Mouse (Mus musculus): ENCODE measurements around the gene Crb2. TPM values are rescaled to one million over a fixed set of nuclear protein-coding genes. Genes with fewer than 3 reads are reported as not detected.

The Crb2 gene
- polyA plus RNA-seq, 1 experiment from 2014 or later: 31.4 TPM

DNA sequence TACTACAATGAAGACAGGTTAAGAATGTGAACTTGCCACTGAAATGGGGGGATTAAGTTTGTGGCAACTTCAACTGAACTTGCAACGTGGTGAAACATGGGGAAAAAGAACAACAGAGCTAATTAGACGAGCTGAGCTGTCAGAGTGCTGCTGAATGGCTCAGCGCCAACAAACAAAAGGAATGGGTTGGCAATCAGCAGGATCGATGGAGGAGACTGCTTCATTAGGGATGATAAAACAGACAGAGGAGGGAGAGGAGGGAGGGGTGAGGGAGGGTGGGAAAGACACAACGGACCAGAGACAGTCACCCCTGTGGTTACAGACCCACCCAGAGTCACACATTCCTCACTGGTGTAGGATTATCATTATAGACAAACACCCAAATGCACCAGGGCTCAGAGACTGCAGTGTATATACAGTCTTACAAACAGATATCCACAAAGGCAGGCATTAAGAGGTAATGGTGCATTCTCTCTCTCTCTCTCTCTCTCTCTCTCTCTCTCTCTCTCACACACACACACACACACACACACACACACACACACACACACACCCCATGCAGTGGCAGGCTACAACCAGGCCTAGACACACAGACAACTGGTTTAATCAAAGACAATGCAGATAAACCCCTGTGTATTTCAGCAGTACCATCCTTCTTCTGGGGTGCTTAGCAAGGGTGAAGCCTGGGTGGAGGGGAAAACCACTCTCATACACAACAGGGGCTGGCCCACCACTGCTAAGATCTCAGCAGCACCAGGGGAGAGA lies 42.9 kb downstream of the Crb2 start:
- Histone ChIP-seq H3K36me3 (no peaks in the 10 kb centered on the region), H3K9me3 (replicated peaks) (no peaks in the 10 kb centered on the region), H3K4me1 (peaks cover 27% of the 10 kb centered on the region), H3K4me3 (no peak overlapping the region), H3K27me3 (ENCODE audit: low read depth, poor library complexity, severe bottlenecking) (peaks cover 35% of the 10 kb centered on the region), H3K27ac (replicated peaks) (peak overlapping the region; percentile 42; the same call in 1 of the 2 replicates)
- WGBS: 10% methylated on average over 5 of the region's 5 CpGs
- no peak for DNase-seq (ENCODE audit: low spot score)

DNA sequence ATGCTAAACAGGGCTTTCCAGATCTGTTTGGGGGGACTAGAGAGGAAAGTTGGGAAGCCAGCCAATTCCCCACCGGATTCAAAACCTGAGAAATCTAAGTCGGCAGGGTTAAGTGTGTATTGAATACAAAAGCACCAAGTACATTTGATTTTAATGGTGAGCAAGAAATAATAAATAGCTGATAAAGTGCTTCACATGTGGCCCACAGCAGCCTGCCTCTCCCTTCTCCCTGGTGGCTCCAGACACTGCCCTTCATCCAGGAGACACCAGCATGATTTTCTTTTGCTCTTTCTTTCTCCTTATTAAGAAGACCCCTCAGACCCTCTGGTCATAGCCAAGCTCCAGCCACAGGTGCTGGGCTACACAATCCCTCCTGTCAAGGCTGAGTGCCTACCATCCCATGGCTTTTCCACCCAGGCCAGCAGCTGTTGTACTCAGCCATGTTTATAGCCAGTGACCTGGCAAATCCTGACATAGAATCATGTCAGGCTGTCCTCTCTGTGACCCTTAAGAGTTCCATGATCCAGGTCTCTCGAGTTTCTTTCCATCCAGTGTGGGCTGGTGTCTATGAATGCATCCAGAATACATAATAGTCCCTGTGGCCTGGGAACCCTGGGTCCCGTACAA lies 43.6 kb downstream of the Crb2 start:
- no peak for DNase-seq (ENCODE audit: low spot score)
- Histone ChIP-seq H3K9me3 (replicated peaks) (no peaks in the 10 kb centered on the region), H3K27ac (replicated peaks) (peak overlapping the region; percentile 6; the same call in 1 of the 2 replicates), H3K36me3 (no peaks in the 10 kb centered on the region), H3K4me1 (peaks cover 27% of the 10 kb centered on the region), H3K27me3 (ENCODE audit: low read depth, poor library complexity, severe bottlenecking) (peaks cover 28% of the 10 kb centered on the region), H3K4me3 (no peak overlapping the region)
- WGBS: 71% methylated on average over 4 of the region's 4 CpGs

DNA sequence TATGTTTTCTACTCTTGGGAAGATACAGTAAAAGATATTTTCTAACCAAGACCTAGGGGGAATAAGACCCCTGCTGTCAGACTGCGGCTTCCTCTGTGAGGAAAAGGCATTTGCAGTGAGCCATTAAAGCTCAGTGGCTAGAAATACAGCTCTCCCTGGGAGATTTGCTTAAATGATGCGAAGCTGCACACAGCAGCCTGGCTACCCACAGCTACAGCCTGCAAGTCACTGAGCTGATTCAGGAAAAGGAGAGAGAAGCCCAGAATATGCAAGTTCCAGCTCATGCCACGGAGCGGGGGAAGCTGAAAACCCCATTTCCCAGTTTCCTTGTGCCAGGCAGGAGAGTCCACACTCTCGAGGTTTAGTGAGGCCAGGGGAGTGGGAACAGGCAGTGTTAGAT lies 46.1 kb downstream of the Crb2 start:
- H3K4me3 ChIP-seq: no peak overlapping the region
- H3K4me1 ChIP-seq: peaks cover 27% of the 10 kb centered on the region
- peaks cover 8% of the 10 kb centered on the region for H3K27me3 ChIP-seq (ENCODE audit: low read depth, poor library complexity, severe bottlenecking)
- no peaks in the 10 kb centered on the region for H3K9me3 ChIP-seq (replicated peaks)
- 61% methylated on average over 5 of the region's 5 CpGs for WGBS
- H3K27ac ChIP-seq (replicated peaks): 0 out of 2 replicates have a peak overlapping the region, but pooled peaks have one; percentile 38
- DNase-seq (ENCODE audit: low spot score): no peak
- no peaks in the 10 kb centered on the region for H3K36me3 ChIP-seq

DNA sequence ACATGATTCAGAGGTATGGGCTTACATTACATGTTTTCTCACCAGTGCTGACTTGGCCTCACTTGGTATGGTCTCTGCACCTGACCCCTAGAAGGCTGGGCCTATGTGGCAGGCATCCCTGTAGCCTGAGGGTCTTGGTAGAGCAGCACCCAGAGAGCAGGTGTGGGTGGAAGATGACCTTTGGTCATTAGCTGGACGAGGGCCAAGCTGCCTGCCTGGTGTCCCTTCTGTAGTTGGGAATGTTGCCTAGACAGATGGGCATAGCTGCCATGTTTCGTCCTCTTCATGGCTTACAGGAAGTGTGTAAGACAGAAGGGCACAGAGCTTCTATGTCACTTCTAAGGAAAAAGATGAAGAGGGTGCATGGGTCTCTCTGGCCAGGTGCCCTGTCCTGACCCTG lies 47.8 kb downstream of the Crb2 start:
- Histone ChIP-seq H3K36me3 (no peaks in the 10 kb centered on the region), H3K4me1 (peaks cover 16% of the 10 kb centered on the region), H3K27ac (replicated peaks) (no peak overlapping the region), H3K4me3 (no peak overlapping the region), H3K9me3 (replicated peaks) (no peaks in the 10 kb centered on the region), H3K27me3 (ENCODE audit: low read depth, poor library complexity, severe bottlenecking) (no peaks in the 10 kb centered on the region; the same call in 1 of the 2 replicates)
- no peak for DNase-seq (ENCODE audit: low spot score)
- WGBS: 85% methylated on average over 2 of the region's 2 CpGs

DNA sequence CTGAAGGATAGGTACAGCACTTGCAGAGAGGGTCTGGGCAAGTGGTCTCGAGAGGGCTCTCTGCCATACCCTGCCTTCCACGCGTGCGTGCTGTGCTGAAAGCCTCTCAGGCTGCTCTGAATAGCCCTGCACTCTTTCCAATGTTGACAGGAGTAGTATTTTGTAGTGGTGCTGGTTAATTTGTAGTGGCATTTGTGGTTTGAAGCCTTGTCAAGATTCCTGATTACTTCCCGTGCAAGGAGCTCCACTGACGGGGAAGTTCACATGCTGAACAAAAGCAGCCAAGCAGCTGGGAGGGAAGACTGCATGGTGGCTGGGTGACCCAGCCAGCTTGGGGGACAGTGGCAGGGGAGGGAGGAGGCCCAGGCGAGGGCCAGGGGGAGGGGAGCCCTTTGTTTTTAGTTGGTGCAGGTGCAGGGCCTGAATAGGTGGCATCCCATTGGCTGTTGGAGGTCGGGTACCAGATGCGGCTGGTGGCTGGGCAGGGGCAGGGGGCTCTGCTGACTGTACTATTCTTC lies 53.8 kb downstream of the Crb2 start:
- Histone ChIP-seq H3K27me3 (ENCODE audit: low read depth, poor library complexity, severe bottlenecking) (no peaks in the 10 kb centered on the region; the same call in 1 of the 2 replicates), H3K9me3 (replicated peaks) (no peaks in the 10 kb centered on the region), H3K4me3 (no peak overlapping the region), H3K27ac (replicated peaks) (peak overlapping the region; percentile 74), H3K4me1 (peaks cover 23% of the 10 kb centered on the region), H3K36me3 (no peaks in the 10 kb centered on the region)
- no peak for DNase-seq (ENCODE audit: low spot score)
- 42% methylated on average over 9 of the region's 9 CpGs for WGBS

DNA sequence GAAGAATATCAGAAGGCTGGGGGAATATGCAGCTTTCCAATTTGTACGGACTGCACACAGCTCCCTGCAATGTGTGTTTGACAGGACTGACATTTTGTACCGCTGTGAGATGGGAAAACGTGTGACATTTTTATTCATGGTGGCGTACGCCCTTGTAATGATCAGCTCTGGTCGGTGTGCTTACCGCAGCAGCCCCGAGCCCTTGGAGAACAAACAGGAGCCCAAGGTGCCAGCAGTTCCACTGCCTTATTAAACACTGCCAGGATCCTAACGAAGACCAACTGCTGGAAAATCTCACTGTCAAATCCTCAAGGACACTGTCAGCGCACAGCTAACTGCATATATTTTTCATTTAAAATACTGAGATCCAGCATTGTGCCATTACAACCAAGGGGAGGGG lies 56.2 kb downstream of the Crb2 start:
- Histone ChIP-seq H3K4me3 (no peak overlapping the region), H3K4me1 (peaks cover 23% of the 10 kb centered on the region), H3K9me3 (replicated peaks) (no peaks in the 10 kb centered on the region), H3K27ac (replicated peaks) (no peak overlapping the region), H3K27me3 (ENCODE audit: low read depth, poor library complexity, severe bottlenecking) (no peaks in the 10 kb centered on the region; the same call in 1 of the 2 replicates), H3K36me3 (no peaks in the 10 kb centered on the region)
- WGBS: 92% methylated on average over 10 of the region's 10 CpGs
- no peak for DNase-seq (ENCODE audit: low spot score)

DNA sequence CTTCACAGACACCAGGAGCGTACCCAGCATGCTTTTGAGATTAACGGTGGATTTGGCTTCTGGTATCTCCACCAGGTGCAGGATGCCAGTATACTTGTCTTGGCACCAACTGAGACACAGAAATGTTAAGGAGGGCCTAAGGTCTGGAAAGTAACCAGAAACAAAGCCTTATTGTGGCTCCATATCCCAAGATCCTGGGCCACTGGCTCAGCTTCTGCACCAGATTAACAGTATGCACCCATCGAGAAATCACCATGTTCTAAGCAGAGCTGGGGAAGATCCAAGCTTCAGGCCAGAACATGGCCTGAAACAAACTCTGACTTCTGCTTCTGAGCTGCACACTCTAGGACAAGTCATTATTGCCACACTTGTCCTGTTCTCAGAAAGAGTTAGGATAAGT lies 60.9 kb downstream of the Crb2 start:
- 96% methylated on average over 3 of the region's 3 CpGs for WGBS
- H3K27me3 ChIP-seq (ENCODE audit: low read depth, poor library complexity, severe bottlenecking): peaks cover 8% of the 10 kb centered on the region; the same call in 1 of the 2 replicates
- H3K36me3 ChIP-seq: no peaks in the 10 kb centered on the region
- no peak overlapping the region for H3K27ac ChIP-seq (replicated peaks)
- no peaks in the 10 kb centered on the region for H3K9me3 ChIP-seq (replicated peaks)
- H3K4me3 ChIP-seq: no peak overlapping the region
- no peak for DNase-seq (ENCODE audit: low spot score)
- peaks cover 6% of the 10 kb centered on the region for H3K4me1 ChIP-seq

DNA sequence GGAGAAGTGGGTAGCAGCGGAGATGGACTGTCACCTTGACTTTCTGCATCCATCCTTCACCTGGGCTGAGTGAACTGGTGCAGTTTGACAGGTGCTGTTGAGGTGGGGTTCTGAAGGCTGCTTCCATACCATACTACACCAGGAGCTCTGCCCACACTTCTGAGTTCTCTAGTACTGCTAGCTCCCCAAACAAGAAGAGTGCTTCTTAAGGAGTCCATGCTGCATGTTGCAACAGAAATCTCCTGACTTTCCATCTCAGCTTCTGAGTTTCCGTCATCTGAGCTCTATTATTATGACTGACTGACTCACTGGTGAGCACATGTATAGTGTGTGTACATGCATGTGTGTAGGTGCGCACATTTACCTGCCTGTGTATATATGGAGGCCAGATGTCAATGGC lies 61.5 kb downstream of the Crb2 start:
- DNase-seq (ENCODE audit: low spot score): no peak
- WGBS: 93% methylated on average over 3 of the region's 3 CpGs
- Histone ChIP-seq H3K36me3 (no peaks in the 10 kb centered on the region), H3K4me3 (no peak overlapping the region), H3K4me1 (peaks cover 12% of the 10 kb centered on the region), H3K27me3 (ENCODE audit: low read depth, poor library complexity, severe bottlenecking) (peaks cover 8% of the 10 kb centered on the region; the same call in 1 of the 2 replicates), H3K27ac (replicated peaks) (no peak overlapping the region), H3K9me3 (replicated peaks) (no peaks in the 10 kb centered on the region)

DNA sequence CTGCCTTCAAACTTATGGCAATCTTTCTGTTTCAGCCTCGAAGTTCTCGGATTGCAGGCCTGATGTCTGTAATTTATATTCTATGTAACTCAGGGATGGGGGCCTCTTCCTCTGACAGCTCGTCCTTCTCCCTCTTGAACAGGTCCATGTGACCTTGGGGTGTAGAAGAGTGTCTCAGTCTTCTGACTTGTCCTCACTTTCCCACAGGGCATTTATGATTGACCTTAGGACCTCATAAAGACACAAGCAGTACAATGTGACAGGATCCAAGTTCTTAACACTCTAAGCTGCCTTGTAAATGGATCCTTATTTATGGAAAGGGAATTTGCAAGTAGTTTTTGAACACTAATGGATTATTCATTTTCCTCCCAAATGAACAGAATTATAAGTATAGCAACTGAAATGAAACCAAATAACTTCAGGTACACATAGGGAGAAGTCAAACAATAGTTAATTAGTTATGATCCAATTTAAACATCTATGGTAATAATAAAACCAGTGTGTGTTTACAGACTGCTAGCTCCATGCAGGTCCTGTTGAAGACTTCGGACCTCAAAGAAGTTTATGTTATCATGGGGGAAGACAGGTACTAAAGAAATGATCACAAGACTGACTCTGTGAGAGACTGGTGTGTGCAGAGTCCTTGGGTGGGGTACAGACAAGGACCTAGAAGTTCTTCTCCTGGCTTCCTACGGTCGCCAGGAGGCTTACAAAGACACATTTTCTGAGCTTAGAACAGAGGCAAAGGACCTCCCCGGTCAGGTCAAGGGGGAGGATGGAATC lies 62.3 kb downstream of the Crb2 start:
- Histone ChIP-seq H3K4me3 (no peak overlapping the region), H3K36me3 (no peaks in the 10 kb centered on the region), H3K9me3 (replicated peaks) (no peaks in the 10 kb centered on the region), H3K27ac (replicated peaks) (no peak overlapping the region), H3K27me3 (ENCODE audit: low read depth, poor library complexity, severe bottlenecking) (peaks cover 8% of the 10 kb centered on the region; the same call in 1 of the 2 replicates), H3K4me1 (peaks cover 20% of the 10 kb centered on the region)
- WGBS: 92% methylated on average over 7 of the region's 7 CpGs
- no peak for DNase-seq (ENCODE audit: low spot score)

DNA sequence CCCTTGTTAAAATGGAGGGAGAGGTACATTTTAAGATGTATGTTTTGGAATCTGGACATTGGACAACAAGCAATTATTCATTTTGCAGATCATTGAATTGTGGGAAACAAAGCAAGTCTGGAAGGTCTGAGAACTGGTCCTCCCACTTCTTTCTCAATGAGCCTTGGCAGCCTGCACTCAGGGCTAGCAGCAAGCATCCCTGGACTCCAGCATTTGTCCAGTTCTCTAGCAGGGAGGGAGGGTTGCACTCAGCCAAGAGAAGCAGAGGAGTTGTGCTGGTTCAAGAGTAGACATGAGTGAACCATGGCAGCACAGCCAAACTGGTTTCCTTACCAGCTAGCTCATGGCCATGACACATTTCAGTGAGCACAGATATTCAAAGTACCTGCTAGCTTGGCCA lies 63.9 kb downstream of the Crb2 start:
- Histone ChIP-seq H3K4me1 (peaks cover 24% of the 10 kb centered on the region), H3K27ac (replicated peaks) (no peak overlapping the region), H3K36me3 (no peaks in the 10 kb centered on the region), H3K4me3 (no peak overlapping the region), H3K9me3 (replicated peaks) (no peaks in the 10 kb centered on the region), H3K27me3 (ENCODE audit: low read depth, poor library complexity, severe bottlenecking) (peaks cover 8% of the 10 kb centered on the region)
- DNase-seq (ENCODE audit: low spot score): no peak

DNA sequence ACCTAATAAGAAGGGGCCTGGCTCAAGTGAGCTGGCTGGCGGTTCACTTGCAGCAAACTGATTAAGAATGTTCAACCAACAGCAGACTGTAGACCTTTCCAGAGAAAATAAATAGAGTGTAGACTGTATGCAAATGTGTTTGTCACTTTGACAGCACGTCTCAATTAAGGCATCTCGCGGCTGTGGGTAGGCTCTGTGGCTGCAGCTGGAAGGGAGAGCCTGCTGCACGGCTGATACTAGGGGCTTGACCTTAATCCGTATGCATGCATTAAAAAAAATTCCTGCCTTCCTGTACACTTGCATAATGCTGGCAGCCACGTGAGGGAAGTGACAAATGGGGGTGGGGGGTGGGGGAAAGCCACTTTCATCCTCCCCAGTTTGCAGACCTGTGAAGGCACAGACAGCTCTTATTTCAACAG lies 66.1 kb downstream of the Crb2 start:
- Histone ChIP-seq H3K9me3 (replicated peaks) (no peaks in the 10 kb centered on the region), H3K36me3 (no peaks in the 10 kb centered on the region), H3K4me3 (no peak overlapping the region), H3K4me1 (peaks cover 38% of the 10 kb centered on the region), H3K27me3 (ENCODE audit: low read depth, poor library complexity, severe bottlenecking) (peaks cover 9% of the 10 kb centered on the region), H3K27ac (replicated peaks) (peak overlapping the region; percentile 79)
- 2% methylated on average over 7 of the region's 7 CpGs for WGBS
- DNase-seq (ENCODE audit: low spot score): peak; percentile 50

DNA sequence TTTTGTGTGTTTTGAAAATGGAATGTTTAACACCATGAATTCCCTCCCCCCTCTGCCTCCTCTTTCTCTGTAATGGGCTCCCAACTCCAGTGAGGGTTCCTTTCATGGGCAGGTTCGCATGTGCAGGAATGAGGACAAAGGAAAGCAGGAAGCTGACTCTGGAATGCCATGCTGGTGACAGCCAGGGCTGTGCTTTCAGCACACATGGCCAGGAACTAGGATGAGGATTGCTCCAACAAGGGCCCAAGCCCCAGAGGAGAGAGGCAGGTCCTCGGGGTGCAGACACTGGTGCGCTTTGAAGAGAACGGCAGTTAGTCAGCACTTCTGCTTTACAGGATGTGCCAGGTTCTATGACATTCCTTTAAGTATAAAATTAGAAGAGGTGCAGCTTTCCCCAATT lies 66.7 kb downstream of the Crb2 start:
- WGBS: 33% methylated on average over 4 of the region's 4 CpGs
- peak overlapping the region; percentile 79 for H3K27ac ChIP-seq (replicated peaks)
- peaks cover 15% of the 10 kb centered on the region for H3K27me3 ChIP-seq (ENCODE audit: low read depth, poor library complexity, severe bottlenecking)
- H3K9me3 ChIP-seq (replicated peaks): no peaks in the 10 kb centered on the region
- H3K4me1 ChIP-seq: peaks cover 39% of the 10 kb centered on the region
- no peaks in the 10 kb centered on the region for H3K36me3 ChIP-seq
- DNase-seq (ENCODE audit: low spot score): peak; percentile 31
- 0 out of 2 replicates have a peak overlapping the region, but pooled peaks have one; percentile 10 for H3K4me3 ChIP-seq

Measured in midbrain, embryonic 10.5 days (tissue).